Mouse (Mus musculus): ENCODE measurements at regions not wholly inside any gene's neighbourhood (a gene's known extent, or its start where the extent isn't known, plus 50 kb on each side); places are given as distances from the start of the nearest gene placed in this dataset.

- Histone ChIP-seq H3K4me1 (ENCODE audit: control insufficient read depth, insufficient read depth, low read length) (no peaks in the 10 kb centered on the region), H3K36me3 (ENCODE audit: control insufficient read depth, insufficient read depth, low read length) (no peaks in the 10 kb centered on the region), H3K4me3 (ENCODE audit: low read depth, low read length) (no peak overlapping the region), H3K9ac (replicated peaks; ENCODE audit: low read depth, low read length) (no peak overlapping the region), H3K27me3 (ENCODE audit: control insufficient read depth, insufficient read depth, low read length) (no peaks in the 10 kb centered on the region), H3K9me3 (ENCODE audit: control insufficient read depth, low read length) (no peaks in the 10 kb centered on the region), H3K27ac (ENCODE audit: low read depth, low read length) (0 out of 2 replicates have a peak overlapping the region, but pooled peaks have one; percentile 28), H3K4me2 (ENCODE audit: low read depth, low read length) (no peak overlapping the region)
- WGBS: 52% methylated on average over 12 of the region's 12 CpGs
- peak; percentile 80 for ATAC-seq (ENCODE audit: low read depth)
Measured at GRCm38 (mm10) chr13:25547150-25548145, 277.1 kb upstream of the Nrsn1 start.

GRCm38 (mm10) chr13:25524094-25524493 lies 253.8 kb upstream of the Nrsn1 start:
- Histone ChIP-seq H3K27me3 (ENCODE audit: control insufficient read depth, insufficient read depth, low read length) (no peaks in the 10 kb centered on the region), H3K27ac (ENCODE audit: low read depth, low read length) (no peak overlapping the region), H3K9ac (replicated peaks; ENCODE audit: low read depth, low read length) (no peak overlapping the region), H3K4me1 (ENCODE audit: control insufficient read depth, insufficient read depth, low read length) (no peaks in the 10 kb centered on the region), H3K4me2 (ENCODE audit: low read depth, low read length) (no peak overlapping the region), H3K4me3 (ENCODE audit: low read depth, low read length) (no peak overlapping the region), H3K36me3 (ENCODE audit: control insufficient read depth, insufficient read depth, low read length) (no peaks in the 10 kb centered on the region), H3K9me3 (ENCODE audit: control insufficient read depth, low read length) (no peaks in the 10 kb centered on the region)
- 45% methylated on average over 3 of the region's 3 CpGs for WGBS
- no peak for ATAC-seq (ENCODE audit: low read depth)

- no peak overlapping the region for H3K9ac ChIP-seq (replicated peaks; ENCODE audit: low read depth, low read length)
- H3K36me3 ChIP-seq (ENCODE audit: control insufficient read depth, insufficient read depth, low read length): no peaks in the 10 kb centered on the region
- no peak overlapping the region for H3K27ac ChIP-seq (ENCODE audit: low read depth, low read length)
- H3K4me3 ChIP-seq (ENCODE audit: low read depth, low read length): no peak overlapping the region
- no peaks in the 10 kb centered on the region for H3K27me3 ChIP-seq (ENCODE audit: control insufficient read depth, insufficient read depth, low read length)
- H3K9me3 ChIP-seq (ENCODE audit: control insufficient read depth, low read length): no peaks in the 10 kb centered on the region
- ATAC-seq (ENCODE audit: low read depth): no peak
- H3K4me2 ChIP-seq (ENCODE audit: low read depth, low read length): no peak overlapping the region
- H3K4me1 ChIP-seq (ENCODE audit: control insufficient read depth, insufficient read depth, low read length): no peaks in the 10 kb centered on the region
Measured at GRCm38 (mm10) chr13:25507355-25507754, 237.1 kb upstream of the Nrsn1 start.

- Histone ChIP-seq H3K27me3 (ENCODE audit: control insufficient read depth, insufficient read depth, low read length) (no peaks in the 10 kb centered on the region), H3K4me3 (ENCODE audit: low read depth, low read length) (no peak overlapping the region), H3K27ac (ENCODE audit: low read depth, low read length) (no peak overlapping the region), H3K9me3 (ENCODE audit: control insufficient read depth, low read length) (no peaks in the 10 kb centered on the region), H3K36me3 (ENCODE audit: control insufficient read depth, insufficient read depth, low read length) (no peaks in the 10 kb centered on the region), H3K4me1 (ENCODE audit: control insufficient read depth, insufficient read depth, low read length) (no peaks in the 10 kb centered on the region), H3K9ac (replicated peaks; ENCODE audit: low read depth, low read length) (no peak overlapping the region), H3K4me2 (ENCODE audit: low read depth, low read length) (no peak overlapping the region)
- WGBS: 47% methylated on average over 7 of the region's 7 CpGs
- no peak for ATAC-seq (ENCODE audit: low read depth)
Measured at GRCm38 (mm10) chr13:25494492-25495034, 224.3 kb upstream of the Nrsn1 start.

GRCm38 (mm10) chr13:25490036-25490435 lies 219.7 kb upstream of the Nrsn1 start:
- H3K4me1 ChIP-seq (ENCODE audit: control insufficient read depth, insufficient read depth, low read length): no peaks in the 10 kb centered on the region
- H3K9me3 ChIP-seq (ENCODE audit: control insufficient read depth, low read length): no peaks in the 10 kb centered on the region
- no peak overlapping the region for H3K27ac ChIP-seq (ENCODE audit: low read depth, low read length)
- WGBS: 49% methylated on average over 4 of the region's 4 CpGs
- ATAC-seq (ENCODE audit: low read depth): no peak
- no peaks in the 10 kb centered on the region for H3K27me3 ChIP-seq (ENCODE audit: control insufficient read depth, insufficient read depth, low read length)
- H3K9ac ChIP-seq (replicated peaks; ENCODE audit: low read depth, low read length): no peak overlapping the region
- H3K36me3 ChIP-seq (ENCODE audit: control insufficient read depth, insufficient read depth, low read length): no peaks in the 10 kb centered on the region
- H3K4me3 ChIP-seq (ENCODE audit: low read depth, low read length): no peak overlapping the region
- H3K4me2 ChIP-seq (ENCODE audit: low read depth, low read length): no peak overlapping the region

- Histone ChIP-seq H3K4me2 (ENCODE audit: low read depth, low read length) (no peak overlapping the region), H3K27me3 (ENCODE audit: control insufficient read depth, insufficient read depth, low read length) (no peaks in the 10 kb centered on the region), H3K36me3 (ENCODE audit: control insufficient read depth, insufficient read depth, low read length) (no peaks in the 10 kb centered on the region), H3K27ac (ENCODE audit: low read depth, low read length) (no peak overlapping the region), H3K4me1 (ENCODE audit: control insufficient read depth, insufficient read depth, low read length) (no peaks in the 10 kb centered on the region), H3K9me3 (ENCODE audit: control insufficient read depth, low read length) (no peaks in the 10 kb centered on the region), H3K9ac (replicated peaks; ENCODE audit: low read depth, low read length) (no peak overlapping the region), H3K4me3 (ENCODE audit: low read depth, low read length) (no peak overlapping the region)
- 90% methylated on average over 1 of the region's 1 CpGs for WGBS
- no peak for ATAC-seq (ENCODE audit: low read depth)
Measured at GRCm38 (mm10) chr13:25483309-25483708, 213.0 kb upstream of the Nrsn1 start.

GRCm38 (mm10) chr13:25451917-25452316 lies 181.6 kb upstream of the Nrsn1 start:
- 61% methylated on average over 9 of the region's 9 CpGs for WGBS
- H3K9me3 ChIP-seq (ENCODE audit: control insufficient read depth, low read length): no peaks in the 10 kb centered on the region
- H3K27me3 ChIP-seq (ENCODE audit: control insufficient read depth, insufficient read depth, low read length): no peaks in the 10 kb centered on the region
- ATAC-seq (ENCODE audit: low read depth): peak; percentile 49; the same call in 1 of the 2 replicates
- H3K4me3 ChIP-seq (ENCODE audit: low read depth, low read length): no peak overlapping the region
- 0 out of 2 replicates have a peak, but pooled peaks cover 4% of the 10 kb centered on the region for H3K4me1 ChIP-seq (ENCODE audit: control insufficient read depth, insufficient read depth, low read length)
- no peaks in the 10 kb centered on the region for H3K36me3 ChIP-seq (ENCODE audit: control insufficient read depth, insufficient read depth, low read length)
- H3K4me2 ChIP-seq (ENCODE audit: low read depth, low read length): peak overlapping the region; percentile 26
- H3K27ac ChIP-seq (ENCODE audit: low read depth, low read length): peak overlapping the region; percentile 85
- H3K9ac ChIP-seq (replicated peaks; ENCODE audit: low read depth, low read length): peak overlapping the region; percentile 41; the same call in 1 of the 2 replicates

- Histone ChIP-seq H3K4me3 (ENCODE audit: low read depth, low read length) (no peak overlapping the region), H3K4me1 (ENCODE audit: control insufficient read depth, insufficient read depth, low read length) (0 out of 2 replicates have a peak, but pooled peaks cover 4% of the 10 kb centered on the region), H3K9ac (replicated peaks; ENCODE audit: low read depth, low read length) (peak overlapping the region; percentile 41; the same call in 1 of the 2 replicates), H3K36me3 (ENCODE audit: control insufficient read depth, insufficient read depth, low read length) (no peaks in the 10 kb centered on the region), H3K27me3 (ENCODE audit: control insufficient read depth, insufficient read depth, low read length) (no peaks in the 10 kb centered on the region), H3K27ac (ENCODE audit: low read depth, low read length) (peak overlapping the region; percentile 85), H3K4me2 (ENCODE audit: low read depth, low read length) (peak overlapping the region; percentile 26), H3K9me3 (ENCODE audit: control insufficient read depth, low read length) (no peaks in the 10 kb centered on the region)
- ATAC-seq (ENCODE audit: low read depth): peak; percentile 70
- WGBS: 11% methylated on average over 13 of the region's 13 CpGs
Measured at GRCm38 (mm10) chr13:25451357-25451861, 181.1 kb upstream of the Nrsn1 start.
